In the genomic region with DNA sequence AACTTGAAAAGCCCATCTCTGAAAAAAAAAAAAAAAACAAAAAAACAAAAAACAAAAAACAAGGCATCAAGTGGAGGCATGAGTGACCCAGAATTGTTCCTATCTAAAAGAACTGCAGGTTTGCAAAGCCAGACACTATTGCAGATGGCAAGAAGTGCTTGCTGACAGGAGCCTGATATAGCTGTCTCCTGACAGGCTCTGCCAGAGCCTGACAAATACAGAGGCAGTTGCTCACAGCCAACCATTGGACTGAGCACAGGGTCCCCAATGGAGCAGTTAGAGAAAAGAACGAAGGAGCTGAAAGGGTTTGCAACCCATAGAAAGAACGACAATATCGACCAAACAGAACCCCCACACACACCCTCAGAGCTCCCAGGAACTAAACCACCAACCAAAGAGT, we compare ENCODE assay signal across 6 mouse cellular contexts.
DNase-seq lines count a peak whose midpoint lies in the region; ATAC-seq lines count a peak whose summit lies in the region.
"Not testable (repeated sequence)": the region's sequence is repeated elsewhere in the genome, so short reads cannot be mapped to it uniquely, and the experiment has no call there.

No protein-coding gene starts in this region.

- H3K9ac ChIP-seq in heart, embryonic 12.5 days; heart, embryonic 14.5 days (ENCODE audit: low read length); heart, embryonic 16.5 days (ENCODE audit: low read length): not testable (repeated sequence)

- not testable (repeated sequence) for H3K27me3 ChIP-seq in heart, embryonic 12.5 days (replicated peaks); heart, embryonic 14.5 days (ENCODE audit: control insufficient read depth, insufficient read depth, low read length); heart, embryonic 16.5 days (ENCODE audit: control insufficient read depth, insufficient read depth, low read length)

- peak; percentile 8 for DNase-seq in brain, adult 2 months (ENCODE audit: low read depth, low spot score)
- DNase-seq in heart, adult 18-20 months: peak; percentile 7 to 45
- peak; percentile 1 to 4 for DNase-seq in heart, postnatal 36 days

- not testable (repeated sequence) for ATAC-seq in heart, embryonic 12.5 days (ENCODE audit: insufficient number of reproducible peaks, low FRiP score); heart, embryonic 14.5 days (ENCODE audit: insufficient number of reproducible peaks, insufficient read depth, low FRiP score, low read depth); heart, embryonic 16.5 days (replicated peaks; ENCODE audit: extremely low read depth, insufficient read depth, low FRiP score)

- intact Hi-C loops in heart, postnatal 36 days (cut with DNase I): not testable (repeated sequence)

- H3K4me3 ChIP-seq in heart, embryonic 12.5 days; heart, embryonic 14.5 days (ENCODE audit: control insufficient read depth in 1 of 2, insufficient read depth in 1 of 2, low read depth in 1 of 2, low read length in 2 of 2); heart, embryonic 16.5 days (ENCODE audit: low read length): not testable (repeated sequence)

- WGBS in heart, embryonic 12.5 days: 55% methylated on average over 3 of the region's 3 CpGs
- 23% methylated on average over 3 of the region's 3 CpGs for WGBS in heart, embryonic 14.5 days
- WGBS in heart, embryonic 16.5 days: 32% methylated on average over 3 of the region's 3 CpGs

- peak overlapping the region; percentile 66; the same call in 1 of the 2 replicates for H3K27ac ChIP-seq in heart, embryonic 12.5 days (ENCODE audit: poor library complexity, severe bottlenecking)
- H3K27ac ChIP-seq in heart, embryonic 14.5 days (replicated peaks in 1 of 2; ENCODE audit: control insufficient read depth in 1 of 2, insufficient read depth in 1 of 2, low read depth in 2 of 2, low read length in 2 of 2): peak overlapping the region in 1 of 2 experiments; percentile 70; a peak in 3 of 4 replicates
- 0 out of 2 replicates have a peak overlapping the region, but pooled peaks have one; percentile 20 for H3K27ac ChIP-seq in heart, embryonic 16.5 days (ENCODE audit: low read length)

- not testable (repeated sequence) for H3K36me3 ChIP-seq in heart, embryonic 12.5 days; heart, embryonic 14.5 days (ENCODE audit: control insufficient read depth, insufficient read depth, low read length); heart, embryonic 16.5 days (ENCODE audit: control insufficient read depth, insufficient read depth)

- H3K9me3 ChIP-seq in heart, embryonic 12.5 days (replicated peaks); heart, embryonic 14.5 days (ENCODE audit: control insufficient read depth, low read length); heart, embryonic 16.5 days (replicated peaks; ENCODE audit: control insufficient read depth, low read length): not testable (repeated sequence)

- H3K4me1 ChIP-seq in heart, embryonic 12.5 days (replicated peaks); heart, embryonic 14.5 days (ENCODE audit: control insufficient read depth in 2 of 2, insufficient read depth in 2 of 2, low read length in 2 of 2); heart, embryonic 16.5 days (ENCODE audit: control insufficient read depth, insufficient read depth, low read length): not testable (repeated sequence)

- not testable (repeated sequence) for H3K4me2 ChIP-seq in heart, embryonic 12.5 days; heart, embryonic 16.5 days (ENCODE audit: low read depth, low read length)
- peak overlapping the region; percentile 0; the same call in 1 of the 2 replicates for H3K4me2 ChIP-seq in heart, embryonic 14.5 days (ENCODE audit: low read length)
